Mouse (Mus musculus) brain, embryonic 14.5 days (tissue): Measurements from ENCODE around the gene Drosha.

Experiments
- CTCF ChIP-seq: fragments of 200-500 bp; IDR thresholded peaks from 2 replicates; pipeline ENCODE4 v1.5.1; 2012; ENCODE audit warnings: inconsistent platforms, mild to moderate bottlenecking, moderate library complexity, borderline replicate concordance; ENCODE audit not compliant: insufficient read depth, insufficient read length; ENCODE audit errors: extremely low read depth
- POLR2A ChIP-seq: fragments of 200-500 bp; IDR thresholded peaks from 2 replicates; pipeline ENCODE4 v1.6.1; 2012; ENCODE audit warnings: mild to moderate bottlenecking, inconsistent platforms, borderline replicate concordance; ENCODE audit not compliant: poor library complexity, insufficient read depth, insufficient read length, severe bottlenecking; ENCODE audit errors: extremely low read depth

DNA sequence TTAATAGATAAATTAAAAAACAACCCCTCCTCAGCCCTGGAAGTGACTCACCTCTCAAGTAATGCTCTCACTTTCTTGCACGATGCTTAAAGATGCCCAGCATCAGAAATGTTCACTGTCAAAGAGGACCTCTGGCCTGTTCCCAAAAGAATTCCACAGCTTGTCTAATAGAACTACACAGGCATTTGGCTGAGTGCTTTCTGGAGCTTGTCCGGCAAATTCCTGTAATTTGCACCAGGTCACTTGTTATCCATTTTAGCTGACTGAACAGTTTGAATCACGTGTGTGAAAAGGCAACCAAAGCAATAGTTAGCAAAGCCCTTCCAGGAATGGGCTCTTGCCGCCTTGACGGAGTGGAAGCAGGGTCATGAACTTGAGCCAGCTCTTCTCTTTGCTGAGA, 140.6 kb downstream of the Drosha start:
- no peak for TF ChIP-seq POLR2A
- TF ChIP-seq CTCF: no peak
